Mouse (Mus musculus) intestine, embryonic 14.5 days (tissue): ENCODE results near the gene Plcd3. TPM values are rescaled to one million over a fixed set of nuclear protein-coding genes. Genes with fewer than 3 reads are reported as not detected.
A peak's percentile ranks its signal among the peaks of the same experiment; 100 is the strongest.

ENCODE experiments used
- ATAC-seq: fragments of 200-750 bp; cut with Nextera tagmentation; replicated peaks from 2 replicates; pipeline ENCODE4 v1.8.0; 2017; ENCODE audit warnings: low read depth, moderate number of reproducible peaks, moderate TSS enrichment, moderate library complexity; ENCODE audit not compliant: low FRiP score, low TSS enrichment
- DNase-seq: peaks from one replicate; pipeline ENCODE4 v3.0.0-alpha.2; 2018; ENCODE audit warnings: low spot score
- H3K27ac ChIP-seq: fragments of 300-500 bp; sonication (generic); 2 replicates; pipeline ENCODE4 v1.5.1; 2014; ENCODE audit warnings: low read depth, mild to moderate bottlenecking, control low read depth
- H3K27me3 ChIP-seq: fragments of 300-500 bp; sonication (generic); replicated peaks from 2 replicates; pipeline ENCODE4 v1.6.1; 2014; ENCODE audit warnings: low read length, control low read depth; ENCODE audit not compliant: control insufficient read depth, insufficient read depth
- H3K36me3 ChIP-seq: fragments of 300-500 bp; sonication (generic); 2 replicates; pipeline ENCODE4 v1.6.1; 2014; ENCODE audit warnings: low read length, control low read depth; ENCODE audit not compliant: control insufficient read depth, insufficient read depth
- H3K4me1 ChIP-seq: fragments of 300-500 bp; sonication (generic); replicated peaks from 2 replicates; pipeline ENCODE4 v1.6.1; 2014; ENCODE audit warnings: low read length, control low read depth, mixed read lengths; ENCODE audit not compliant: control insufficient read depth, insufficient read depth
- H3K4me2 ChIP-seq: fragments of 300-500 bp; sonication (generic); 2 replicates; pipeline ENCODE4 v1.6.1; 2014; ENCODE audit warnings: low read length
- H3K4me3 ChIP-seq: fragments of 300-500 bp; sonication (generic); 2 replicates; pipeline ENCODE4 v1.5.1; 2014; ENCODE audit warnings: low read depth, low read length, control low read depth, mixed read lengths
- H3K9ac ChIP-seq: fragments of 300-500 bp; sonication (generic); 2 replicates; pipeline ENCODE4 v1.6.1; 2014; ENCODE audit warnings: mild to moderate bottlenecking, low read length
- H3K9me3 ChIP-seq: fragments of 300-500 bp; sonication (generic); 2 replicates; pipeline ENCODE4 v1.6.1; 2016; ENCODE audit warnings: low read length, control low read depth; ENCODE audit not compliant: control insufficient read depth
- WGBS: fragments of 180-500 bp; shearing (Covaris S2); extraction: QIAGEN DNeasy Blood & Tissue Kit; methylation state at CpG from one replicate; pipeline ENCODE4 v1.1.7; 2014; 5-methylcytosine and 5-hydroxymethylcytosine counted together
- polyA plus RNA-seq: library from polyadenylated mRNA; unstranded; fragments of >200 nt; fragmentation: Nextera tagmentation; extraction: Ambion mirVana; gene quantifications from 2 replicates; pipeline ENCODE4 v1.2.1, GENCODE M21; 2014

Plcd3 gene
- polyA plus RNA-seq, result 1.9 and 2.1 TPM in 2 replicates

GRCm38 (mm10) chr11:103101481-103101865 is at the start of gene Plcd3, which contains the start of gene Acbd4:
Gene Plcd3, minus strand, starts transcription at chr11:103101658.
Gene Acbd4, plus strand, starts transcription at chr11:103101682.
- Histone ChIP-seq H3K27me3 (peaks cover 9% of the 10 kb centered on the region; the same call in 1 of the 2 replicates), H3K4me1 (peaks cover 21% of the 10 kb centered on the region), H3K4me2 (peak within 1 kb of the TSS; percentile 90), H3K9ac (peak within 1 kb of the TSS; percentile 37), H3K27ac (no peak within 1 kb of the TSS), H3K36me3 (no peaks in the 10 kb centered on the region), H3K9me3 (no peaks in the 10 kb centered on the region), H3K4me3 (peak within 1 kb of the TSS; percentile 40)
- DNase-seq, result no peak
- under 1% methylated on average over 34 of the region's 34 CpGs for WGBS
- peak; percentile 54 for ATAC-seq

GRCm38 (mm10) chr11:103149771-103150170 is 48.3 kb upstream of the Plcd3 start:
- ATAC-seq (no peak), DNase-seq (no peak)
- no peak overlapping the region for H3K27ac ChIP-seq
- no peaks in the 10 kb centered on the region for H3K27me3 ChIP-seq
- H3K9ac ChIP-seq, result no peak overlapping the region
- no peaks in the 10 kb centered on the region; the same call in 1 of the 2 replicates for H3K4me1 ChIP-seq
- H3K4me3 ChIP-seq, result no peak overlapping the region
- H3K36me3 ChIP-seq, result no peaks in the 10 kb centered on the region
- 85% methylated on average over 4 of the region's 4 CpGs for WGBS
- H3K9me3 ChIP-seq, result no peaks in the 10 kb centered on the region
- no peak overlapping the region for H3K4me2 ChIP-seq

- Histone ChIP-seq H3K27ac (no peak overlapping the region), H3K4me1 (peaks cover 10% of the 10 kb centered on the region), H3K4me3 (no peak overlapping the region), H3K27me3 (no peaks in the 10 kb centered on the region), H3K9me3 (no peaks in the 10 kb centered on the region), H3K4me2 (no peak overlapping the region), H3K9ac (no peak overlapping the region), H3K36me3 (no peaks in the 10 kb centered on the region)
- 58% methylated on average over 4 of the region's 4 CpGs for WGBS
- DNase-seq, result no peak
- ATAC-seq, result no peak
These were observed 46.3 kb upstream of the Plcd3 start for GRCm38 (mm10) chr11:103147766-103148165.

- H3K4me3 ChIP-seq, result no peak overlapping the region
- H3K36me3 ChIP-seq, result no peaks in the 10 kb centered on the region
- H3K27ac ChIP-seq, result no peak overlapping the region
- H3K9ac ChIP-seq, result no peak overlapping the region
- H3K4me1 ChIP-seq, result peaks cover 23% of the 10 kb centered on the region
- 90% methylated on average over 4 of the region's 4 CpGs for WGBS
- no peaks in the 10 kb centered on the region for H3K9me3 ChIP-seq
- H3K4me2 ChIP-seq, result no peak overlapping the region
- no peaks in the 10 kb centered on the region for H3K27me3 ChIP-seq
- no peak for ATAC-seq
- DNase-seq, result no peak
These were observed 44.9 kb upstream of the Plcd3 start for GRCm38 (mm10) chr11:103146386-103146785.

- no peaks in the 10 kb centered on the region for H3K36me3 ChIP-seq
- peak overlapping the region; percentile 57 for H3K27ac ChIP-seq
- H3K4me2 ChIP-seq, result no peak overlapping the region
- H3K4me3 ChIP-seq, result no peak overlapping the region
- no peak; the same call in 1 of the 2 replicates for ATAC-seq
- H3K4me1 ChIP-seq, result peaks cover 31% of the 10 kb centered on the region
- no peak for DNase-seq
- WGBS, result 46% methylated on average over 12 of the region's 12 CpGs
- no peaks in the 10 kb centered on the region for H3K9me3 ChIP-seq
- no peak overlapping the region for H3K9ac ChIP-seq
- H3K27me3 ChIP-seq, result no peaks in the 10 kb centered on the region
These were observed 43.1 kb upstream of the Plcd3 start for GRCm38 (mm10) chr11:103144309-103145285.

- 25% methylated on average over 8 of the region's 8 CpGs for WGBS
- Histone ChIP-seq H3K4me1 (peaks cover 31% of the 10 kb centered on the region), H3K9me3 (no peaks in the 10 kb centered on the region), H3K4me3 (peak overlapping the region; percentile 15; the same call in 1 of the 2 replicates), H3K4me2 (peak overlapping the region; percentile 37), H3K27ac (peak overlapping the region; percentile 89), H3K9ac (no peak overlapping the region), H3K36me3 (peaks cover 9% of the 10 kb centered on the region), H3K27me3 (no peaks in the 10 kb centered on the region)
- ATAC-seq, result 0 out of 2 replicates have a peak, but pooled peaks have one; percentile 21
- peak; percentile 69 for DNase-seq
These were observed 41.2 kb upstream of the Plcd3 start for GRCm38 (mm10) chr11:103142441-103143182.

GRCm38 (mm10) chr11:103141944-103142255 is 40.4 kb upstream of the Plcd3 start:
- Histone ChIP-seq H3K9me3 (no peaks in the 10 kb centered on the region), H3K4me1 (peaks cover 31% of the 10 kb centered on the region), H3K27ac (peak overlapping the region; percentile 89), H3K9ac (0 out of 2 replicates have a peak overlapping the region, but pooled peaks have one; percentile 10), H3K27me3 (no peaks in the 10 kb centered on the region), H3K36me3 (peaks cover 9% of the 10 kb centered on the region), H3K4me3 (no peak overlapping the region), H3K4me2 (peak overlapping the region; percentile 25)
- DNase-seq (no peak), ATAC-seq (no peak)
- WGBS, result 21% methylated on average over 1 of the region's 1 CpGs

- Histone ChIP-seq H3K36me3 (peaks cover 9% of the 10 kb centered on the region), H3K9ac (0 out of 2 replicates have a peak overlapping the region, but pooled peaks have one; percentile 10), H3K27ac (peak overlapping the region; percentile 89), H3K27me3 (no peaks in the 10 kb centered on the region), H3K4me2 (peak overlapping the region; percentile 25), H3K4me3 (no peak overlapping the region), H3K9me3 (no peaks in the 10 kb centered on the region), H3K4me1 (peaks cover 31% of the 10 kb centered on the region)
- DNase-seq (peak; percentile 81), ATAC-seq (peak; percentile 74)
- 16% methylated on average over 11 of the region's 11 CpGs for WGBS
These were observed 39.9 kb upstream of the Plcd3 start for GRCm38 (mm10) chr11:103141101-103141943.
